Mouse (Mus musculus): ENCODE results near the gene Kcnj16. TPM values are rescaled to one million over a fixed set of nuclear protein-coding genes. Genes with fewer than 3 reads are reported as not detected.

Gene Kcnj16
- total RNA-seq, 2 experiments from 2014 or later: 0.07 TPM; not detected in 1

DNA sequence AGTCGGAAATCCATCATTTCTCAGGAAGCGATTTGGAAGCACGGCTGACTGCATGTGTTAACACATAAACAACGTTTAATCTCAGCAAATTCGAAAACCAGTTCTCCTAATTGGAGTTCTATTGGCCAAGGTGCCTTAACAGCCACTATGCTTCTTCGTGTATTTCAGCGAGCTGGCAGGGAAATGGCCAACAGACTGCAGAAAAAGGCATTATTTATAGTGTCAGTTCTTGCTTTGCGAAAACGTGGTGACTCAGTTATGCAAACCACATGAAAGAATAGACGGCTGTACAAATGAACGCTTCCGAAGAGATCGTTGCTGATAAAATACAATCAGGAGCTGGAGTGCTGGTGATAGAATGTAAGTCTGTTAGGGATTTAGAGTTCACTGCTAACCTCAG lies 88.2 kb downstream of the Kcnj16 start:
- peak in 1 of 2 experiments; percentile 35 for DNase-seq

- DNase-seq: no peak
These were observed 89.6 kb downstream of the Kcnj16 start for GRCm38 (mm10) chr11:111057435-111057834.

DNA sequence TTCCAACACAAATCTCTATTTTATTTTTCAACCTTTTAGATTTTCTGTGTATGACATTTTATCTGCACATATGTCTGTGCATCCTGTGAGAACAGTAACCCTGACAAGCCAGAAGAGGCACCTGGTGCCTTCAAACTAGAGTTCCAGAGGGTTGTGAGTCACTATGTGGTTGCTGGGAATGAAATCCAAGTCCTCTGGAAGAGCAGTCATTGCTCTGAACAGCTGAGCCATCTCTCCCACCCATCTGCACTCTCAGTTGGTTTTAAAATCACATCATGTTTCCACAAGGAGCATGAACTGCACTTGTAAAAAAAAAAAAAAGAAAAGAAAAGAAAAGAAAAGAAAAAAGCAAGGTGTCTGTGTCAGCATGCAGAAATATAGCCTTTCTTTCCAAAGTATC lies 91.6 kb downstream of the Kcnj16 start:
- DNase-seq: no peak

DNA sequence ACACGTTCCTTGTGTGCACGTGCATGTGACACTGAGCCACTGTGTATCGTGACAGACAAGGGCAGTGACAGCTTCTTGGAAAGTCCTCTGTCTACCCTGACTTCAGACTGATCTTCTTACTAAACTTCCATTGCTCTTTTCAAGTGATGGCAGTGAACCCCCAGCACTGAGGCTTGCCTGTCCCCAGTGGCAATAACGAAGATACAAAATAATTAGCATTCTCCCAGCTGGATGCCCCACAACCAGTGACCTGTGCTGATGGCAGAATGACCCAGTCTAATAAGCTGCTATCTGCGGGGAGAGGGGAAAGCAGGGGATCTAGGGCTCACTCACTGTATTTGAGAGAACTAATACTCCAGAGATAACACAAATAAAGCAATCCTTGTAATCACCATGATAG lies 92.4 kb downstream of the Kcnj16 start:
- DNase-seq: no peak

GRCm38 (mm10) chr11:111064751-111065527 lies 97.1 kb downstream of the Kcnj16 start:
- peak; percentile 53 to 62 for DNase-seq

DNA sequence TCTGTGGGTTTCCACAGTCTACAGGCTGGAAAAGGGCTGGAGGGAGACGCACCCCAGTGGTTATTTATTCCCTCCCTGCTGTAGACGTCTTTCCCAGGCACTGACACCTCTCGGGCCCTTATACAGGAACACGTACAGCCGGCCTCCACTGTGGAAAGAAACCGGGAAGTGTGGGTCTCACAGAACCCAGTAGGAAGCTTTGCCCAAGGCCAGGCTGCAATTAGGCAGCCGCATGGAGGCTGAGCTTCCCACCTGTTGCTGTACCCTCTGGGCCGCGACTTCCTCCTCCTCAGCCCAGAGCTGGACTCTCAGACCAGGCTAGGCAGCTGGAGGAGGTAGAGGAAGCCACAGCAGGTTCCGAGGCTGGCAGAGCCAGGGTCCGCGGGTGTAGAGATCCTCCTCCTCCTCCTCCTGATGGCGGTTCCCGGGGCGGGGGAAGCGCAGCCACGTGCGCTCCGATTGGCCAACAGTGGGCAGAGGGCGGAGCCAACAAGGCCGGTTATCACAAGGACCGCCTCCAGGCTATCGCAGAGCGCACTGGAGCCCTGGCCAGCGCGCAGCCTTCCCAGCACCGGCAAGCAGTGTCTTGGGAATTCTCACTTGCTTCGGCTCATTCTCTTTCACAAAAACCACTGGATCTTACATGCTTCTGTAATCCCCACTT lies 97.9 kb downstream of the Kcnj16 start, which contains the start of gene Kcnj2:
Gene Kcnj2 (plus strand): TSS at position 530 of the 664 bp plus-strand sequence.
- peak; percentile 96 to 97 for DNase-seq

GRCm38 (mm10) chr11:111066299-111066691 lies 98.5 kb downstream of the Kcnj16 start:
- DNase-seq: no peak

DNA sequence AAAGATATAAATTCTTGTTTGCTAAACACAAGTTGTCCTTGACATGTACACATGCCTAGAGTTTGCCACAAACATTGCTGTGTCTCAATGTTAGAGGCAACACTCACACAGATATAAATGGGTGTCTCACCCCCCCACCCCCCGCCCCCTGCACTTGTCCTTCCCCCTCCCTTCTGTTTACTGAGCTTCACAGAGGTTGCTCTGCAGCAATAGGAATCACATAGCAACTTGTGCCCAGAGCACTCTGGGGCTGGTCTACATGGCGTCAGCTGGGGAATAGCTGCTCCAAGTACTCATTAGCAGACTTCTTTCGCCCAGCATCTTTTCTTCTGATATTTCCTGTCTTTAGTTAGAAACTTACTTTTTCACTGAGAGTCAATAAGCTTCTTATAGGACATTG lies 100.0 kb downstream of the Kcnj16 start:
- no peak for DNase-seq

- DNase-seq: no peak
These were observed 102.6 kb downstream of the Kcnj16 start for GRCm38 (mm10) chr11:111070460-111070859.

DNA sequence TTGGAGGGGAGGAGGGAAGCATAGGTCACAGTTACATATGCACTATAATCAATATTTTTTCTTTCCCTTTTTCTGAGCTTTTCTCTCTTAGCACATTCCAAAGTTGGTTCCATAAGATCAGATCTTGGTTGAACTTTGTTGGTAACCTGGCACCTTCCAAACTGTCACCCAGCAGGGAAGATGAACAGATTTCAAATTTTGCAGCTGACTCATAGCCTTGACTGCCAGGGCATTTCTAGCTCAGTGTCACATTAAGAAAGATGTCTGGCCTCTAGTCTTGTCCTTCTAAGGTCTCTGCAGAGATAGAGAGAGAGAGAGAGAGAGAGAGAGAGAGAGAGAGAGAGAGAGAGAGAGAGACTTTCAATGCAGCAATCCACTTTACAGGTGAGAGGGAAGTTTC lies 106.3 kb downstream of the Kcnj16 start:
- DNase-seq: peak; percentile 29 to 30

Other genes starting within 250 kb of the Kcnj16 start
- 10 to 100 TPM in 1 of 2 experiments, 1 to 10 TPM in 1; 8.4 to 12.5 TPM for gene Kcnj2, start 98.1 kb downstream of the Kcnj16 start, total RNA-seq (2021)